Mouse (Mus musculus) inflammation-experienced regulatory T-cells, adult 6 months (primary cell): ENCODE measurements around the gene Hoxc11. TPM values are rescaled to one million over a fixed set of nuclear protein-coding genes. Genes with fewer than 3 reads are reported as not detected.

Source experiments
- ATAC-seq: one replicate; pipeline ENCODE4 v1.8.0; 2017
- polyA plus RNA-seq, 3 experiments: library from polyadenylated mRNA; unstranded; fragments of 100-300 nt; shearing (Covaris generic); gene quantifications; one replicate each; pipeline ENCODE4 v1.2.1; 2017

The Hoxc11 gene
- not detected for polyA plus RNA-seq

DNA sequence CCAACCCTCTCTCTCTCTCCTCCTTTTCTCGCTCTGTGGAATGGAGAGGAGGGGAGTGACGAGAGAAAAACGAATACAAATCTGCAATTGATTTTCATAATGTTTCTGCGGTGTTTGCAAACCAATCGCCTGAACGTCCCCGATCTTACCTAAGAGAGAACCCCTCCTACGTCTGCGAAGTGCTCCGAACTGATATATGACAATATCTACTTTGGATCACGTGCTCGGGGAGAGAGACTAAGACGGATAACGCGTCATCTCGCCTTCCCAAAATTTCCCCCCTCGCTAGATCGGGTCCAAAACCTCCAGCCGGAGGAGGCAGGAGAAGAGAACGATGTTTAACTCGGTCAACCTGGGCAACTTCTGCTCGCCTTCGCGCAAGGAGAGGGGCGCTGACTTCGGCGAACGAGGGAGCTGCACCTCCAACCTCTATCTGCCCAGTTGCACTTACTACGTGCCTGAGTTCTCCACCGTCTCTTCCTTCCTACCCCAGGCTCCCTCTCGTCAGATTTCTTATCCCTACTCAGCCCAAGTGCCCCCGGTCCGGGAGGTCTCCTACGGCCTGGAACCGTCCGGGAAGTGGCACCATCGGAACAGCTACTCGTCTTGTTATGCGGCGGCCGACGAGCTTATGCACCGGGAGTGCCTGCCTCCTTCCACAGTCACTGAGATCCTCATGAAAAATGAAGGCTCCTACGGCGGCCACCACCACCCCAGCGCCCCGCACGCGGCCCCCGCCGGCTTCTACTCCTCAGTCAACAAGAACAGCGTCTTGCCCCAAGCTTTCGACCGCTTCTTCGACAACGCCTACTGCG, at the start of gene Hoxc11:
Gene Hoxc11, plus strand, starts transcription at position 236 of the 815 bp plus-strand sequence.
- no peak for ATAC-seq

DNA sequence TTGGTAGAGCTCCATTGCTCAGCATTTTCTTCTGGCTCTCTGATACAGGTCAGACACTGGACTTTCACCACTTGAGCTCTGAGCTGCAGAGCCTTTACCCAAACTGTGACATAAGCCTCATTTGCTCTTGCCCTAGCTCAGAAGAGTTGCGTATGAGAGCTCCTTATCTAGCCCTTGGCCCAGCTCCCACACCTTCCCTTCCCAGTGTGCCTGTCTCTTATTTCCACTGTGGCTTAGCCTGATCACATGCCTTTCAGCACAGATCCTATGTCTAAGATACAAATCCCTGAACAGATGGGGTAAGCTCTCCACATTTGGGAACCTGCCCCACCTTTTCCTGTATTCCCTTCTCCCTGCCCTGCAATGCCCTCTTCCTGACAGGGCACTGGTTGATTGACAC, 49.3 kb upstream of the Hoxc11 start:
- no peak for ATAC-seq

DNA sequence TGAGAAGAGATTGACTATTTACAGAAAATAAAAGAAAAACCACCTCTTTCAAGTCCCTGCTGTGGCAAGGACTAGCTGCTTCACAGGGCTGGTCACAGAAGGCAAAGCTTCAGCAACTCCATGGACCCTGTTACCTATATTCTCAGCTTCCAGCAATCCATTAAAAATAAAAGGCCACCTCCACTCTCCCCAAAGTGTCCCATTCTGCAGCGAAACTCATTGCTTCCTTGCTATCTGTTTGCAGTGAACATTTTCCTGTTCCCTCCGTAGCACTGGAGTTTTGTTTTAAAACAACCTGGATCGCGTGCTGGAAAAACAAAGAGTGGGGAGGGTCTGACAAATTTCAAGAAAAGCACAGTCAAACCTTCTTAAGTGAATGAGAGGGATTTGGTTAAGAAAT, 44.7 kb upstream of the Hoxc11 start:
- ATAC-seq: no peak

DNA sequence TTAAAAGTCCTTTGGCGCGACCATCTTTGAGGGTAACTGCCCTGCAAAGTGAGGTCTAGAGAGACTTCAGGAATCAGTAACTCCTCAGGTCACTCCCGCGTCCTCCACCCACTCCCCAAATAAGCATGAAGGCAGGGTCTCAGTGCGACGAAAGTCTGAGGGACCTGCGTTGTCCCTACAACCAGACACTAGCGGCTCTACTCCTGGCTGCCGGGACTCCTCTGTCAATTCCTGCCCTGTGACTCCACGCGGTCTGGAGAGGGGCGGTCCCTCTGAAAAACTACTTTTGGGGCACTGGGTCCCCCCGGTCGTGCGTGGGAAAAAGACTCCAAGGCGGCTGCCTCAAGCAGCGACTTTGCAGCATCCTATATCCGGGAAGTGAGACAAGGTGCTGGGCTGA, 44.2 kb upstream of the Hoxc11 start:
- no peak for ATAC-seq

DNA sequence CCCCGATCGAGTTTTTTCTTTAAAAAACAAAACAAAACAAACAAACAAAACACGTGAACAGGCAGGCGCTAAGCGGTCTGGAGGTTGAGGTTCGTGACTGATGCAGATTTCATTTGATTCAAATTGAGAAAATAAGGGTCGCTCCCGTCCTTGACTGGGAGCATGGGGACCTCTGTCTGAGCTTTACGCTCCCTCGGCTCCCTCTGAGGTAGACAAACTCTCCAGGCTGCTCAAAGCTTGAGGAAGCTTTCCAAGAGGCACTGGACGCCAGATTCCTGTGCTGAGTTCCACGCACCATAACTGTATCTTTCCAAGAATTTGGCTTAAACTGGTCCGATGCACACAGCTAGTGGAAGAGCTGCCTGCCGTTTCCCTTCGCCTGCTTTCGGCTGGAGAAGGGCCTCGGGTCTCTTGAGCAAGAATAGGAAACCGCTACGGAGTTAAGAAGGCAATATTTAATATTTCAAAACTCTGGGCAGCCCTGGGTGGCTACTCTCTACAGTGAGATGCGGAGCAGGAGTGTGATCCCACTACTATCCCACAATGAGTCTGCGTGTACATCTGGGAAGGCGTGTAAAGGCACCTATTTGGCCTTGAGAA, 43.6 kb upstream of the Hoxc11 start:
- no peak for ATAC-seq

DNA sequence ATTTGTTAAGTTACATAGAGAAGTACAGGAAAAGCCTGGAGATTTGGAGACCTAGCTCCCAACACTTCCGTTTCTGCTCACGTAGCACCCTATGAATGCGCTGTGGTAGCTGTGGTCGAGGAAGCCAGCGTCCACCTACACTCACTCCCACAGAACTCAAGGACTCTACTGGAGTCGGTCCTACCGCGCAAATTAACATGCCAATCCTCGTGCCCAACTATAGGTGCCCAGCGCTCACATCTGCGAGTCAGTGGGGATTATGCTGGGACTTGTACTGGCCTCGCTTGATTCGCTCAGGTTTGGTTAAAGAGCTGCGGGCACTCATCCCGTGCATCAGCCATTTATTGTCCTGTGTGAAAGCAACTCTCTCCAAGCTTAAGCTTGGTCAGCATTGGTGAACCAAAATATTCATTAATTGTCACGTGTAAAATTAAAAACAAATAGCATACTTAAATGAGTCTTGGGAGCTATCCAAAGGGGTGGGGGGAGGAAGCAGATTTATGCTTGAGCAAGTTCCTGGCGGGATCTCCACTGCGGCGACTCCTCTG, 41.1 kb upstream of the Hoxc11 start:
- ATAC-seq: no peak

DNA sequence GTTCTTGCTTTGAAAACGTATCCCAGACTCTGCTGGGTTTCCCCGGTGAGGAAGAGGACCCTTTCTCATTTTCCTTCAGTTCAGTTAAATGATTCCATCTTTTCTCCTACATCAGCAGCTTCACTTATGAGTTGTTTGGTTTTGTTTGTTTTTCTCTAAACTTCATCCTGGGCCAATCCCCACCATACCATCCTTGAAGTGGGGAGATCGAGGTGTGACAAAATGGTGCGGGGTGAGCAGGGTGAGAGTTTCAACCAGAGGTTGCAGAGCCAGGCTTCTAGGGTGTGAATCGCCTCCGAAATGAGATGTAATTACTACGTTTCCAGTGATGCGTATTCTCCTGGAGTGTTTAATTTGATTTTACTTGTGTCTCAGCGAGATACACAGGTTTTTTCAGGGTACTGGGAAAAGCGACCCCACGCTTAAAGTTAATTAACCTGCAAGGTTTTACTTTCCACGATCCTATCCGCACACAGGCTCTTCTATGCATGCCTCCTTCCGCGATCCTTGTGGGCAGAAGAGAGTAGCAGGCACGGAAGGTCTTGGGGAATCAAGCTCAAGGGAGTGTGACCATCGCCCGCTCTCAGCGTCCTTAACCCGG, 36.2 kb upstream of the Hoxc11 start:
- ATAC-seq: no peak

DNA sequence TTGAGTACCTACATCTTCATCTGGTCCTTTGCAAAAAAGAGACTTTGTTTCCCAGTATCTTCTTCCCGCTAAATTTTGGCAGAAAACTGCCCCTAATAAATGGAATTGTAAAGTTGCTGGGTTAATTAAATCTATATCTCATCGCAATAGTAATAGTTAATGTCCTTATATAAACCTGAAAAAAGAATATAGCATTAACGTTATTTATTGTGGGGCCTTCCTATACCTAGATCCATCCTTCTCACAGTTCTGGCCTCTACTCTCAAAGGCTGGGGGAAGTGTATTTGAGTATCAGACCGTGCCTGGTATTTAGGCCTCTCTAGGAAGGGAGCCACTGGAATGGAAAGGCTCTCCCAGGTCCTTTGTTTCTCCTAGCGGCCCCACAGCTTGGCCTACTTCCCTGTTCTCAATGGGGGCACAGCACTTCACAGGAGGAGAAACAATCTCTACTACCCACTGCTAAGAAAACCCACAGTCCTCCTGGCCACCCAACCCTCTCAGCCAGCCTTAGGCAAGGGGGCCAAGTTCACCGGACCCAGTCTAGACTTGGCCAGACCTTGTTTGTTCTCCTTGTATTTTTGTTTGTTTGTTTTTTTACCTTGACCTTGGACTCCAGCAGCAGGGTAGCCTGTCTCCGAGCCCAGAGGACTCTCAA, 35.5 kb upstream of the Hoxc11 start:
- no peak for ATAC-seq

DNA sequence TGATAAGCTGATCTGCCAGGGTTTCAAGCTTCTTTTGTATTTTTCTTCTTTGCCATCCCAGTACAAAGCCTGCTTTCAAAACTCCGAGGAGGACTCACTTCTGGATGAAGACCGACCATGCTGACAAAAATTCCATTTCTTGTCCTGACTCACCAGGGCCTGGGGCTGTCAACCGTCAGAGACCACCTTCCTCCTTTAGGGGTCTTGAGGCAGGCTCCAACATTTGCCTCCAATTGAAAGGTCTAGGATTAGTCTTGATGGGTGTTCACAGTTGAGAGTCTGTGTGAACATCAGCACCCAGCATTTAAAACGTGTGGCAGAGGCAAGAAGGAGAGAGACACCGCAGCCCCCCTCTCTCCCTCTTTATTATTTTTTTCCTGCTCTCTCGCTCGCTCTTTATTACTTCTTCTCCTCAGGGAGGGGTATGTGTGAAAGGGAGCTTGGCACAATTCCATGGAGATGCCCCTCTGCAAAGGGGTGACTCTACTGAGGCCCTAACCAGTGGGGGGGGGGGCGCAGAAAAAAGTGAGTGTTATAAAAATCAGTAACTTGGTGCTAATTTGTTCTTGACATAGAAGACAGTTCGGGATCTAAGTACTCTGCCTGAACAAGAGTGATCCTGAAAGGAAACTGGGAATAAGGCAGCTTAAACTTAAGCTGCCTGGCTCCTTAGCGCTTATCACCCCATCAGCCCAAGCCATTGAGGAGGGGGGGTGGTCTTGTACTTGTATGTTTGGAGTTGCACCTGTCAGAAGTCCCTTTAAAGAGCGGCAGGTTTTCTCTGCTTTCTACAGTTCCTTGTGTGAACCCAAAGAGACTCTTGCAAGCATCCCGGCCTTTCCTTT, 34.7 kb upstream of the Hoxc11 start:
- ATAC-seq: no peak

DNA sequence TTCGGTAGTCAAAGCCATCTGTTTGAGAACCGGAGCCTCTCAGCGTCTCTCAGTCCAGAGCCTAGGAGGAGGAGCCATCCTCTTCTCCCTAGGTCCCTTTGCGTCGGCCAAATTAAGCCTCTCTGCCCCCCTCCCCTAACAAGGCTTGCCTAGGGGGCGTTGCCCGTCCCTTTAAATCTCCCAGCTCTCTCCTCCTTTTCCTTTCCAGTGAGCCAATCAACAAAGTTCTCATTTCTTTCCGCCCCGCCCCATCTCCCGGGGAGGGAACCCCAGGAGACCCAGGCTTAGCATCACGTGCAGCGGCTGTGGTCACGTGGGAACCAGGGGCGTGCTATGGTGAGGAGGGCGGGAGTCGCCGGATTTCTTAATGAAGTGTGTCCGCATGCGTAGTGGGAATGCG, 33.6 kb upstream of the Hoxc11 start:
- ATAC-seq: no peak

DNA sequence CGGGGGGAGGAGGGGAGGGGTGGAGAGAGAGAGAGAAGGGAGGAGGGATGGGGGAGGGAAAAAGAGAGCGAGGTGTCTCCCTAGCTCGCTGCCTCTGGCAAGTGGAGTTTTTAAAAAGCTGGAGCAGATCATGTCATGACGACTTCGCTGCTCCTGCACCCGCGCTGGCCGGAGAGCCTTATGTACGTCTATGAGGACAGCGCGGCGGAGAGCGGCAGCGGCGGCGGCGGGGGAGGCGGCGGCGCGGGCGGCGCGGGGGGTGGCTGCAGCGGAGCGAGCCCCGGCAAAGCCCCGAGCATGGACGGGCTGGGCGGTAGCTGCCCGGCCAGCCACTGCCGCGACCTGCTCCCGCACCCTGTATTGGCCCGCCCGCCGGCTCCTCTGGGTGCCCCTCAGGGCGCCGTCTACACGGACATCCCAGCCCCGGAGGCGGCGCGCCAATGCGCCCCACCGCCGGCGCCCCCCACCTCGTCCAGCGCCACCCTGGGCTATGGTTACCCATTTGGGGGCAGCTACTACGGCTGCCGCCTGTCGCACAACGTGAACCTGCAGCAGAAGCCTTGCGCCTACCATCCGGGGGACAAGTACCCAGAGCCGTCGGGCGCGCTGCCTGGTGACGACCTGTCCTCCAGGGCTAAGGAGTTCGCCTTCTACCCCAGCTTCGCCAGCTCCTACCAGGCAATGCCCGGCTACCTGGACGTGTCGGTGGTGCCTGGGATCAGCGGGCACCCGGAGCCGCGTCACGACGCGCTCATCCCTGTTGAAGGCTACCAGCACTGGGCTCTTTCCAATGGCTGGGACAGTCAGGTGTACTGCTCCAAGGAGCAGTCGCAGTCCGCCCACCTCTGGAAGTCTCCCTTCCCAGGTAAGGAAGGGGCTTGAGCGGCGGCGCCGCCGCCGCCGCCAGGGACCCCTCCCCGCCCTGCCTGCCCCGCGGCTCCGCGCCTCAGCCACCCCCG, 32.9 kb upstream of the Hoxc11 start, which contains the start of gene Hoxc13:
Gene Hoxc13, plus strand, starts transcription at position 51 of the 959 bp plus-strand sequence.
- ATAC-seq: no peak

DNA sequence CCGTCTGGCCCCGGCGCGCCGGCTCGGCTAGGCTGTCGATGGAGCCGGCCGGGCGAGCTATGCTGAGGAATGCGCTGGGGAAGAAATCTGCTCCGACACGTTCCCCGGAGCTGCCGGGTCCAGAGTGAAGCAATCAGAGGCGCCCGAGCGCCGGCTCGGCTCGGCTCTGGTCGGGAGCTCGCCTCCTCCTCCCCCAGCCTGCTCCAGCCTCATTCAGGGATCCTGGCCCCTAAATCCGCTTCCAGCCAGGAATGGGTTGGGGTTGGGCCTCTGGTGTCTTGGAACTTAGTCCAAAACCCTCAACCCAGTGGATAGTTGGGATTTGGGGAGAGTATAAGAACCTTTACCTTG, 32.2 kb upstream of the Hoxc11 start:
- no peak for ATAC-seq

DNA sequence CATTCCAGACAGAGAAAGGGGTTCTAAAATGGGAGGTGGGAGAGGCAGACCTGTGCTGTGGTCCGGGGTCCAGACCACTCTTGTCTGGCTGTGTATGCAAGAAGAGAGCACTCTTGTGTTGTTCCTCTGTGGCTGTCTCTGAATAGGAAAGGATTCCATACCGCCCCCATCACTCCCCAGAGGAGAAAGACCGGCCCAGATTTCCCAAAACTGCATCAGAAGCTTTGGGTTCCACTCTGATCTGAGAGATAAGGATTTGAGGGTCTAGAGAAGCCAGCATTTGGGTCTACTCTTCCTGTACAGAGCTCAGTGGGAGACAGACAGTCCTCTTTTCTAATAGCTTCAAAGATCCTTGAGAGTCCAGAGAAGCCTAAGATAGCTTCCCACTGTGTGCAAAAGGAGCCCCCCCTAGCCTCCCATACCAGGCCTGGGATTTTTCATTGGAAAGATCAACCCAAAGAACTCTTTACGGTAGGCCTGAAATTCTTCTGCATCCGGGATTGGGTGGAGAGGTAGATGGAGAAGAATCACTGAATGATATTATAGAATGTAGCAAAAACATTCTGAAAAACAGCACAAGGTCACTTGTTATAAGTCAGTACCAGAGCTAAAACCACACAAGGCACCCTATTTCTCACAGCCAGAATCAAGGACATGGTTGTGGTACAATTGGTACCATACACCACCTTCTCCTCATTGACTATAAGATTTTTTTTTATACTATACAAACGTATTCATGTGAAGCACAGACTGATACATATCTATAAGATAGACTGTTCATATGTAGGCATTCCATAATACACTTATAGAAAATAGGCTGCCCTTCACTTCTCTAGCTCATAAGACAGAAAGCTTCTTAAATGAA, 31.4 kb upstream of the Hoxc11 start:
- no peak for ATAC-seq

DNA sequence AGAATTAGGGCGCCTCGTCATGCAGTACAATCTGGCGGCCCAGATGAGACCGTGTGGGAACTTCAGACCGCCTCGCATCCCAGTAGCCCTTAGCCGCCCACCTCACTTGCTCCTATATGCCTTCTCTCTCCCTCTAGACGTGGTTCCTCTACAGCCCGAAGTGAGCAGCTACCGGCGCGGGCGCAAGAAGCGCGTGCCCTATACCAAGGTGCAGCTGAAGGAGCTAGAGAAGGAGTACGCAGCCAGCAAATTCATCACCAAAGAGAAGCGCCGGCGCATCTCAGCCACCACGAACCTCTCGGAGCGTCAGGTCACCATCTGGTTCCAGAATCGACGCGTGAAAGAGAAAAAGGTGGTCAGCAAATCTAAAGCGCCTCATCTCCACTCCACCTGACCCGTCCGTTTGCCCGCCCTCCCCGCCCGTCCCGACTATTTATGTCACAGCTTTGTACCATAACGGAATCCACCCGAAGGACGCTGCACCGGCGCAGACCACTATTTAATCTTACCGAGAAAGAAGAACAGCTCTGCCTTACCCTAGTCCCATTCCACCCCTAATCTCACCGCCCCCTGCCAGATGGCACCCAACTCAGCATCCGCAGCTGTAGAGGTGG, 27.1 kb upstream of the Hoxc11 start:
- ATAC-seq: no peak

DNA sequence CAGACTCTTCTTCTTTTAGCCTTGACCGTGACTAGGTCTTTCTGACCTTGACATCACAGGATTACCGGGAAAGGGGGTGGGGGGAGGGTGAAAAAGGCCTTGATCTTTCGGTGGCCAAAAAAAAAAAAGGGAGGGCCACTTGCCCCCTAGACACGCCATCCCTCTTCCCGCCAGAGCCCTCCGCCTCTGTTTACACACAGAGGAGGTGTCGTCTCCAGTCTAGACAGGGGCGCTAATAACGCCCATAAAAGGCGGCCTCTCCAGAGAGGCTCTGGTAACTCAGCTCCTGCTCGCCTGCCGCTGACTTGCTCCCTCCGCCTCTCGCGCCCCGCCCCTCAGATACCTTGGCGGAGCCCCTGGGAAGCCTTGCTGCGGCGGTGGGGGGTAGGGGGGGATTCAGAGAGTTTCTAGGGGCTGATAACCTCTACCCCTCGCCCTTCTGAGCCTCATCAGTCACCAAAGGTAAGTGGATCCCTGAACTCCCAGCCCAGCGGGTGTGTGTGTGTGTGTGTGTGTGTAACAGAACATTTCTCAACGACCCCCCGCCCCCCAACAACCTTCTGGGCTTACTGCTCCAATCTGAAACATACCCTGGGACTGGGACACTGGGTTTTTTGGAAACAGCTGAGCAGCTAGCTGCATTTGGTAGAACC, 22.4 kb upstream of the Hoxc11 start:
- ATAC-seq: no peak

DNA sequence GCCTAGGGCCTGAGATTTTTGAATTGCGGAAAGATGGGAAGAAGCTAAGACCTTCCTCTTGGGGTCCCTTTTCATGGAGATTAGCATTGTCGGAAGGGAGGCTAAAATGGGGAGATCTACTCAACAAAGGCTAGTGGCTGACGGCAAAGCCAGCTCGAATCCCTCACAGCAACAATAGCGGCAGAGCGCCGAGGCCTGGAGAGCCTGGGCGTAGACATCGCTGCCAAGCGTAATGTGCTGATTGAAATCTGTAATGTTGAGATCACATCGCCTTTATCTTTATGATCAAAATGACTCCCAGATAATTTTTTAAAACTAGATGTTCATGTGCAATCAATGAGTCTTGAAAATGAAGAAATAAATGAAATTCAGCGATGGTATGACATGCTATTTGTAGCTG, 19.8 kb upstream of the Hoxc11 start:
- ATAC-seq: no peak

DNA sequence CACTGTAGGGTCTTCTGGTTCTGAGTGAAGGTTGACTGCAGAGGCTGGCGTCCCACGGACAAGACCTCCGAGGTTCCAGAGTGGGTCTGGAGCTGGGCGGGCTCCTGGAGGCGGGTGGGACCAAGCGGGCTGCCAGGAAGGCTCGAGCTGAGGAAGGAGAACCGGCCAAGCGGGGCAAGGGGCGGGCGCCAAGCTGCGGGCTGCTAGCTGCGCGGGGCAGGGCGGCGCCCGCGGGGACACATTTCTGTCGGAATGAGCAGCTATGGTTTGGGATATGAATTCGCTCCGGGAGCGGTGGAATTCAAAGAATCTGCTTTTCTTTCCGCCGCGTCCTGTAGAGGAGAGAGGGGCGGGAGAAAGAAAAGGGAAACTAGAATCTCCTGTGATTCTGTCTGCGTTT, 19.3 kb upstream of the Hoxc11 start:
- ATAC-seq: no peak

DNA sequence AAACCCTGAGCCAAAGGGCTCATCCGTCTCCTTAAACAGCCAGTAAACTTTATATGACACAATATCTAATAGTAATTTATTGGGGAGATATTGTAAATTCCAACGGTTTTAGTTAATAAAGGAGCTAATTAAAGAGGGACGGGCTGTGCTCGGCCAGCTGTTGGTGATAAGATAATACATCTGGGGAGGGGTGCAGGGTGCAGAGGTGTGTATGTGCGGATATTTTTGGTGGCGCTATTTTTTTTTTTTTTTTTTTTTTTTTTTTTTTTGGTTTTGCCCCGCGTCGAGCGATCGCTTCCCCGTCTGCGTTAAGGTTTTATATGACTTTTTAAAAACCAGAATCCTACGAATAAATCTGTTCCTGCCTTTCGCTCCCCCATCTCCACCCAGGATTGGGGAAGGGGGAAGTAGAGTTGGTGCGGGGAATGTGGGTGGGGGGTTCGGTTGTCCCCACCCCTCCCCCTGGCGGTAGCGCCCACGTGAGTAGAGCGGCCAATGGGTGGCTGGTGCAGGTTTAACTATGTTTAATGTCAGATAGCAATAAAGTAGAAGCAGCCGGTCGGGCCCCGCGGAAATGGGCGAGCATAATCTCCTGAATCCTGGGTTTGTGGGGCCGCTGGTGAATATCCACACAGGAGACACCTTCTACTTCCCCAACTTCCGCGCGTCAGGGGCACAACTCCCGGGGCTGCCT, 17.8 kb upstream of the Hoxc11 start, which contains the start of gene Hoxc12:
Gene Hoxc12, plus strand, starts transcription at position 479 of the 694 bp plus-strand sequence.
- ATAC-seq: no peak
